Mouse (Mus musculus): ENCODE results near the gene Cd248.

- TF ChIP-seq CTCF (IDR thresholded peaks at IDR 0.05; ENCODE audit: low read depth, low read length) (no peak), POLR2A (IDR thresholded peaks at IDR 0.05; ENCODE audit: insufficient read depth, low read length) (no peak), EP300 (IDR thresholded peaks at IDR 0.05; ENCODE audit: insufficient read depth, low read depth, low read length) (no peak)
These were observed 1.6 kb downstream of the Cd248 start for GRCm38 (mm10) chr19:5069486-5069885.

Data from ES-Bruce4 (cell line).